Mouse (Mus musculus) forebrain, embryonic 10.5 days (tissue): ENCODE data around the gene Grasp. TPM values are rescaled to one million over a fixed set of nuclear protein-coding genes. Genes with fewer than 3 reads are reported as not detected.

Experiments
- DNase-seq: peaks from one replicate; pipeline ENCODE4 v3.0.0-alpha.2; 2017; ENCODE audit warnings: low spot score; ENCODE audit errors: extremely low spot score
- H3K27ac ChIP-seq: fragments of 300-500 bp; sonication (generic); 2 replicates; pipeline ENCODE4 v1.5.1; 2016; ENCODE audit warnings: mild to moderate bottlenecking
- H3K27me3 ChIP-seq: fragments of 300-500 bp; sonication (generic); 2 replicates; pipeline ENCODE4 v1.6.1; 2016; ENCODE audit warnings: mild to moderate bottlenecking; ENCODE audit not compliant: poor library complexity, severe bottlenecking
- H3K36me3 ChIP-seq: fragments of 300-500 bp; sonication (generic); replicated peaks from 2 replicates; pipeline ENCODE4 v1.6.1; 2016; ENCODE audit warnings: mild to moderate bottlenecking, moderate library complexity
- H3K4me1 ChIP-seq: fragments of 300-500 bp; sonication (generic); 2 replicates; pipeline ENCODE4 v1.6.1; 2016
- H3K4me3 ChIP-seq: fragments of 300-500 bp; sonication (generic); 2 replicates; pipeline ENCODE4 v1.5.1; 2016; ENCODE audit warnings: mild to moderate bottlenecking, moderate library complexity
- H3K9me3 ChIP-seq: fragments of 300-500 bp; sonication (generic); 2 replicates; pipeline ENCODE4 v1.6.1; 2016; ENCODE audit warnings: mild to moderate bottlenecking, moderate library complexity
- WGBS: fragments of 180-500 bp; shearing (Covaris S2); methylation state at CpG from one replicate; pipeline ENCODE4 v1.1.7; 2016; 5-methylcytosine and 5-hydroxymethylcytosine counted together
- polyA plus RNA-seq: library from polyadenylated mRNA; unstranded; fragments of >200 nt; fragmentation: Nextera tagmentation; extraction: Ambion mirVana; gene quantifications from 2 replicates; pipeline ENCODE4 v1.2.1, GENCODE M21; 2016

Gene Grasp
- polyA plus RNA-seq, 1 experiment from 2014 or later, result 4.1 TPM

DNA sequence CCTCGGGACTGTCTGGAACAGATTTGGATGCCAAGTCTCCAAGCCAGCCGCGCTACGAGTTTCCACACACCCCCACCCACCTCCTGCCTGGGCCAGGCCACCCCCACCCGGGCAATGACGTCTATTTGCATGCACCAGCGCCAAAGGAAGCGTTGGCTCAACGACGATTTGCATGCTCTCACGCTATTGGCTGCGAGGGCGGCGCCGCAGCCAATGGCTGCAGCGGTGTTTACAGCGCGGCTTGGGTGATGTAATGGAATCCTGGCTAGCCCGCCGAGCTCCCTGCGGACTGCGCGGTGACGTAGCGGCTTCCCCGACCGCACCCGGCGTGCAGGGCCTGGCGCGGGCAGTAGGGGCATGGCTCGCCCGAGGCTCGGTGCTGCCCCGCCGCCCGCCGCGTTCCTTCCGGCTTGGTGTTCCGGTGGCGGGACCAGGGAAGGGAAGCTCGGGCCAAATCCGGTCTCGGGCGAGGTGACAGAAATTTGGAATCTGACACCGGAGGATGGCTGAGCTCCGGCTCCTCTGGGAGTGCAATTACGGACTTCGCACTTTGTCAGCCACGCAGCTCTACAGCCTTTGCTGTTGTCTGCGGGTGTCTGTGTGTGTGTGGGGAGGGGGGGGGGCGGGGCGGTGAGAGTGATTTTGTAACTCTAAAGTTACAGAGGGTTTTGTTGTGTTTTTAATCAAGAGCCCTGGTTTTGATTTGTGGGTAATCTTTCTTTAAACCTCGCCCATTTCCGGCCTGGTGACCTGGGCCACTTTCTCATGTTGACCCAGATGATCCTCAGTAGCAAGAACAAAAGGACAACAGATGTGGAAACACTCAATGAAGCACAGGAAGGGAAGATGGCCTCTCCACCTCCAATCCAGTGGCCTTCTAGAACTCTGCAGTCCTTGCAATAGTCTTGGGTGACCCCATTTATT, 22.5 kb downstream of the Grasp start:
- WGBS, result 2% methylated on average over 56 of the region's 56 CpGs
- H3K4me1 ChIP-seq, result peaks cover 34% of the 10 kb centered on the region
- peak overlapping the region; percentile 89 for H3K27ac ChIP-seq
- peak overlapping the region; percentile 54 for H3K4me3 ChIP-seq
- DNase-seq, result peak; percentile 95
- peaks cover 17% of the 10 kb centered on the region; the same call in 1 of the 2 replicates for H3K27me3 ChIP-seq
- no peaks in the 10 kb centered on the region for H3K36me3 ChIP-seq
- H3K9me3 ChIP-seq, result no peaks in the 10 kb centered on the region

GRCm38 (mm10) chr15:101247155-101247498, 23.1 kb downstream of the Grasp start:
- 76% methylated on average over 1 of the region's 1 CpGs for WGBS
- peaks cover 13% of the 10 kb centered on the region for H3K27me3 ChIP-seq
- no peaks in the 10 kb centered on the region for H3K9me3 ChIP-seq
- H3K27ac ChIP-seq, result peak overlapping the region; percentile 89
- H3K4me1 ChIP-seq, result peaks cover 33% of the 10 kb centered on the region
- no peak for DNase-seq
- no peaks in the 10 kb centered on the region for H3K36me3 ChIP-seq
- peak overlapping the region; percentile 54; the same call in 1 of the 2 replicates for H3K4me3 ChIP-seq

- Histone ChIP-seq H3K27ac (peak overlapping the region; percentile 11; the same call in 1 of the 2 replicates), H3K4me1 (peaks cover 29% of the 10 kb centered on the region), H3K9me3 (no peaks in the 10 kb centered on the region), H3K4me3 (no peak overlapping the region), H3K36me3 (no peaks in the 10 kb centered on the region), H3K27me3 (peaks cover 18% of the 10 kb centered on the region)
- DNase-seq, result no peak
- 52% methylated on average over 5 of the region's 5 CpGs for WGBS
Observed at GRCm38 (mm10) chr15:101248029-101248710, 24.2 kb downstream of the Grasp start.

GRCm38 (mm10) chr15:101250220-101250800, 26.3 kb downstream of the Grasp start:
- 85% methylated on average over 9 of the region's 9 CpGs for WGBS
- peaks cover 32% of the 10 kb centered on the region for H3K27me3 ChIP-seq

DNA sequence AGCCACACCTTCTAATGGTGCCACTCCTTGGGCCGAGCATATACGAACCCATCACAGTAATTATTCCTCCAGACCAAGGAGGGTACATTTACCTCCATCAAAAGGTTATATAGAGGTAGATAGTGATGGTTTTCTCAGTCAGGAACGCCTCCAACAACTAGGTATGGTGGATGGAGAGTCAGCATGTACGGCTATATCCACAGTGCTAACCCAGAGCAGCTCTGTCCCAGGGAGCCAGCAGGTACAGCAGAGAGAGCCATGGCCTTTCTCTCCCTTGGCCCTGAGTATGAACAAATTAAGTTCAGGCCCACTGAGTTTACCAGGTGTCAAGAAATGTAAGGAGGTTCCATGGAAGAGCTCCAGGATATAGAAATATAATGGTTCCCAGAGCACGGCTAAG, 27.9 kb downstream of the Grasp start:
- Histone ChIP-seq H3K4me1 (peaks cover 42% of the 10 kb centered on the region), H3K4me3 (no peak overlapping the region), H3K27me3 (peaks cover 38% of the 10 kb centered on the region), H3K27ac (no peak overlapping the region), H3K9me3 (no peaks in the 10 kb centered on the region), H3K36me3 (no peaks in the 10 kb centered on the region)
- no peak for DNase-seq
- WGBS, result 90% methylated on average over 5 of the region's 5 CpGs

More at GRCm38 (mm10) chr15:101250220-101250800, 26.3 kb downstream of the Grasp start:
- no peaks in the 10 kb centered on the region for H3K36me3 ChIP-seq
- H3K4me1 ChIP-seq, result peaks cover 44% of the 10 kb centered on the region
- H3K4me3 ChIP-seq, result no peak overlapping the region
- no peak overlapping the region for H3K27ac ChIP-seq
- no peak for DNase-seq
- H3K9me3 ChIP-seq, result no peaks in the 10 kb centered on the region

DNA sequence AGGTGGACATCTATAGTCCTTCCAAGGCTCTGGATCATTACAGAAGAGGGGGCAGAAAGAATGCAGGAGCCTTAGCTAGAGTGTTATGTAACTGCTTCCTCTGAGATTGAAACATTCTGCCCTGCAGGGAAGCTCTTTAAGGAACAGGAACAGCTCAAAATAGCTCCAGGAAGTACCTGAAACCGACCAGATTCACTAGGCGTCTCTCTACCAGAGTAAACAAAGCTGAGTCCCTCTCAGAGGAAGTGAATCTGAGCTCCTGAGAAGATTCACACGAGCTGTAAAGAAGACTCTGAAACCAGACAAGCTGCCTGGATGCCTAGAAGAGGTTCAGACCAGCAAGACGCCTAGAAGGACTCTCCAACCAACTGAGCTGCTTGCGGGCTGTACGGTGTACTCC, 28.6 kb downstream of the Grasp start:
- Histone ChIP-seq H3K27me3 (peaks cover 39% of the 10 kb centered on the region), H3K27ac (no peak overlapping the region), H3K9me3 (no peaks in the 10 kb centered on the region), H3K36me3 (no peaks in the 10 kb centered on the region), H3K4me3 (no peak overlapping the region), H3K4me1 (peaks cover 38% of the 10 kb centered on the region)
- WGBS, result 89% methylated on average over 6 of the region's 6 CpGs
- DNase-seq, result no peak

GRCm38 (mm10) chr15:101253563-101253885, 29.5 kb downstream of the Grasp start:
- peak overlapping the region; percentile 69 for H3K4me3 ChIP-seq
- no peaks in the 10 kb centered on the region for H3K9me3 ChIP-seq
- DNase-seq, result no peak
- WGBS, result 44% methylated on average over 3 of the region's 3 CpGs
- H3K4me1 ChIP-seq, result peaks cover 30% of the 10 kb centered on the region
- H3K27me3 ChIP-seq, result peaks cover 34% of the 10 kb centered on the region
- 0 out of 2 replicates have a peak, but pooled peaks cover 4% of the 10 kb centered on the region for H3K36me3 ChIP-seq
- H3K27ac ChIP-seq, result peak overlapping the region; percentile 90

DNA sequence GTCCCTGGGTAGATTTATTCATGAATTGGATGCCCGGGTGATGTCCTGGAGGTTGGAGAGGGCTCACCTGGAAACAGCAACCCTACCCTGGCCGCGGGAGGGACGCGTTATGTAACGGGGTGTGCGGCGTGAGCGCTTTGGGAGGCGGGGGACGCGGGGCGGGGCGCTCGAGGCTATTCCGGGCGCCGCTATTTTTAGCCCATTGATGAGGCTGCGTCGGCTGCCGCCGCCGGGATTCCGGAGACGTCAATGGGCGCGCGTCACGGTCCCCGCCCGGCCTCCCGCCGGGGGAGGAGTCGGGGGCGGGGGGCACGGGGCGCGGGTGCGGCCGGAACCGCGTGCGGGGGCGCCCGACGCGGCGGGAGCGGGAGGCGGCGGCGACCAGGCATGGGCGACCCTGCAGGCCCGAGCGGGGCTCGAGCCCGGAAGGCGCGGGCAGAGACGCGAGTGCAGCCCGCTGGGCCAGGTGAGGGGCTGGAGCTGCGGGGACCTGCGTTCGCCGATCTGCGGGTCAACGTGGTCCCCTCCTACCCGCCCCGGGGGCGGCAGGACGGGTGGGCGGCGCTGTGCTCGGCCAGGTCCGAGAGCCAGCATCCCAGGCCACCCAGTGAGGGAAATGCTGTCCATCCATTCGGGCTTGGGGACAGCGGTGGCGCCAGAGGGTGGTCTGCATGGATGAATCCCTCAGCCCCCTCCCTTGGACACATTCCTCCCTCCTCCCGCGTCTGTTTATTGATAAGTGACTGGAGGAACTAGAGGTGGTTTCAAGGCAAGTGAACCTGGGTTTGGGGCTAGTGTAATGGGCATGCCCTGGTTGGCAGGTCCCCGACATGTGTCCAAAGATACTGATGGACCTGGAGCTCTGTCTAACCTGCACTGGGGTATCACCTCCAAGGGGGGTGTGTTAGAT, 30.2 kb downstream of the Grasp start, which contains the start of gene Nr4a1:
Gene Nr4a1 (plus strand): TSS at position 384 of the 910 bp plus-strand sequence.
- DNase-seq, result peak; percentile 58
- Histone ChIP-seq H3K9me3 (no peaks in the 10 kb centered on the region), H3K27ac (peak within 1 kb of the TSS; percentile 90), H3K4me1 (peaks cover 30% of the 10 kb centered on the region), H3K27me3 (peaks cover 34% of the 10 kb centered on the region), H3K36me3 (0 out of 2 replicates have a peak, but pooled peaks cover 4% of the 10 kb centered on the region), H3K4me3 (peak within 1 kb of the TSS; percentile 69)
- WGBS, result 1% methylated on average over 82 of the region's 82 CpGs

DNA sequence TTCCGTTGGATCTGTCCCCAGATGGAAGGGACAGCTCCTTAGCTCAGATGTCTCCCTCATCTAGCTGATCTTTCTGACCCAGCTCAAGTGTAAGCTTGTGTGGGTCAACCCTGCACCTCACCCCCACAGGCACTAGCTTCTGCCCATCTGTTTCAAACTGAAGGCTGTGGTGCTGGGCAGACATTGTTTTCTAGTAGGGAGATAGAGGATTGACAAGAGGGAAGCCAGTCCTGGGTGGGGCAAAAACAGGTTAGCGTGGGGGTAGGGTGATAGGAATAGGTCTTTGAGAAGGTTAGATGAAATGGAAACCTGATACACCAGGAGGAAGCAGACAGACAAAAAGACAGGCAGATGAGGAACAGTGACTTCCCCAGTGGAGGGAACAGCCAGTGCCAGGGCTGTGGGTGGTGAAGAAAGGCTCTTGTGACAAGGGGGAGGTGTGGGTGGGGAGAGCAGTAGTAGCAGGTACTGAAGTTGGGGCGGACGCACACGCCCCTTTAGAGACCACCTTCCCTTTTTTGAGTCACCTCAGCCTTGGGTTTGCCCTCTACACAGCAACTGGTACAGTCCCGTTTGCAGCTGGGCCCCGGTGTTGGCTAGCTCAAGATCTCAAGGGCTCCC, 32.0 kb downstream of the Grasp start:
- no peak overlapping the region for H3K27ac ChIP-seq
- H3K27me3 ChIP-seq, result peaks cover 34% of the 10 kb centered on the region
- 0 out of 2 replicates have a peak, but pooled peaks cover 4% of the 10 kb centered on the region for H3K36me3 ChIP-seq
- no peak overlapping the region for H3K4me3 ChIP-seq
- peaks cover 41% of the 10 kb centered on the region for H3K4me1 ChIP-seq
- WGBS, result 89% methylated on average over 7 of the region's 7 CpGs
- no peak for DNase-seq
- no peaks in the 10 kb centered on the region for H3K9me3 ChIP-seq

GRCm38 (mm10) chr15:101256463-101257206, 32.6 kb downstream of the Grasp start:
- 82% methylated on average over 14 of the region's 14 CpGs for WGBS
- no peak for DNase-seq
- H3K4me3 ChIP-seq, result no peak overlapping the region
- H3K36me3 ChIP-seq, result 0 out of 2 replicates have a peak, but pooled peaks cover 4% of the 10 kb centered on the region
- peaks cover 45% of the 10 kb centered on the region for H3K4me1 ChIP-seq
- H3K27me3 ChIP-seq, result peaks cover 34% of the 10 kb centered on the region
- no peaks in the 10 kb centered on the region for H3K9me3 ChIP-seq
- H3K27ac ChIP-seq, result 0 out of 2 replicates have a peak overlapping the region, but pooled peaks have one; percentile 44

DNA sequence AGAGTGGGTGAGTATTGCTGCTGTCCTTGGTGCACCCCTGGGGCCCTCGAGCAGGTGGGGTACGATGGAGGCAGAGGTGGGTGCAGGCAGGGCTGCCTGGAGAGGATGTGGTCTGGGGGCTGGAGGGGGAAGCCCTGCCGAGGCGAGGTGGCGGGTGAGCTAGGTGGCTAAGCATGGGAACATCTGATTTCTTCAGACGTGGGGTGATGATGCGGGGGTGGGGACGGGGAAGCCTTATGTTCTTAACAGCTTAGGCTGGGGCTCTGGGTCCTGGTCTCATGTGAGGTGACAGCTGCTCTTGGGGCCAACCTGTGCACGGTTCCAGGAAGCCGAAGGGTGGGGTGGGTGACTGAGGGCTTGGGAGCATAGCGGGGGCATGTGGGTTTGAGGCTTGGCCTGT, 34.4 kb downstream of the Grasp start:
- WGBS, result 88% methylated on average over 11 of the region's 11 CpGs
- H3K4me3 ChIP-seq, result no peak overlapping the region
- H3K9me3 ChIP-seq, result no peaks in the 10 kb centered on the region
- no peak overlapping the region for H3K27ac ChIP-seq
- H3K36me3 ChIP-seq, result 0 out of 2 replicates have a peak, but pooled peaks cover 4% of the 10 kb centered on the region
- peaks cover 53% of the 10 kb centered on the region for H3K4me1 ChIP-seq
- DNase-seq, result no peak
- peaks cover 18% of the 10 kb centered on the region for H3K27me3 ChIP-seq
